Mouse (Mus musculus): ENCODE data around the gene Acacb. TPM values are rescaled to one million over a fixed set of nuclear protein-coding genes. Genes with fewer than 3 reads are reported as not detected.
A peak's percentile ranks its signal among the peaks of the same experiment; 100 is the strongest.

Gene Acacb
- polyA plus RNA-seq, 1 experiment from 2014 or later: 0.96 TPM

- no peak overlapping the region for H3K27ac ChIP-seq
- peak; percentile 74 for ATAC-seq
- H3K27me3 ChIP-seq: peaks cover 3% of the 10 kb centered on the region; the same call in 1 of the 2 replicates
- H3K4me1 ChIP-seq: 0 out of 2 replicates have a peak, but pooled peaks cover 3% of the 10 kb centered on the region
- 16% methylated on average over 14 of the region's 14 CpGs for WGBS
- 0 out of 2 replicates have a peak overlapping the region, but pooled peaks have one; percentile 43 for H3K9ac ChIP-seq
- H3K9me3 ChIP-seq (replicated peaks): no peaks in the 10 kb centered on the region
- H3K4me3 ChIP-seq: no peak overlapping the region
- H3K4me2 ChIP-seq: peak overlapping the region; percentile 45
- no peaks in the 10 kb centered on the region for H3K36me3 ChIP-seq (ENCODE audit: poor library complexity, severe bottlenecking)
These were observed 101.8 kb downstream of the Acacb start for GRCm38 (mm10) chr5:114248174-114248589.

GRCm38 (mm10) chr5:114259495-114259894 lies 113.2 kb downstream of the Acacb start:
- Histone ChIP-seq H3K27me3 (no peaks in the 10 kb centered on the region), H3K27ac (no peak overlapping the region), H3K36me3 (ENCODE audit: poor library complexity, severe bottlenecking) (no peaks in the 10 kb centered on the region), H3K4me3 (no peak overlapping the region), H3K9ac (no peak overlapping the region), H3K4me1 (0 out of 2 replicates have a peak, but pooled peaks cover 5% of the 10 kb centered on the region), H3K4me2 (no peak overlapping the region), H3K9me3 (replicated peaks) (no peaks in the 10 kb centered on the region)
- WGBS: 82% methylated on average over 10 of the region's 10 CpGs
- no peak for ATAC-seq

- H3K27me3 ChIP-seq: peaks cover 3% of the 10 kb centered on the region; the same call in 1 of the 2 replicates
- no peak for ATAC-seq
These were observed 115.2 kb downstream of the Acacb start for GRCm38 (mm10) chr5:114261494-114261893.

GRCm38 (mm10) chr5:114264030-114264459 lies 117.7 kb downstream of the Acacb start:
- Histone ChIP-seq H3K4me1 (peaks cover 14% of the 10 kb centered on the region; the same call in 1 of the 2 replicates), H3K4me3 (no peak overlapping the region), H3K4me2 (no peak overlapping the region), H3K9me3 (replicated peaks) (no peaks in the 10 kb centered on the region), H3K27ac (no peak overlapping the region), H3K9ac (no peak overlapping the region), H3K36me3 (ENCODE audit: poor library complexity, severe bottlenecking) (no peaks in the 10 kb centered on the region), H3K27me3 (peaks cover 21% of the 10 kb centered on the region)
- ATAC-seq: peak; percentile 59
- 63% methylated on average over 8 of the region's 8 CpGs for WGBS

More at GRCm38 (mm10) chr5:114261494-114261893, 115.2 kb downstream of the Acacb start:
- Histone ChIP-seq H3K9me3 (replicated peaks) (no peaks in the 10 kb centered on the region), H3K4me3 (no peak overlapping the region), H3K9ac (no peak overlapping the region), H3K4me1 (0 out of 2 replicates have a peak, but pooled peaks cover 5% of the 10 kb centered on the region), H3K36me3 (ENCODE audit: poor library complexity, severe bottlenecking) (no peaks in the 10 kb centered on the region), H3K4me2 (no peak overlapping the region), H3K27ac (no peak overlapping the region)

- Histone ChIP-seq H3K36me3 (ENCODE audit: poor library complexity, severe bottlenecking) (no peaks in the 10 kb centered on the region), H3K4me3 (no peak overlapping the region), H3K4me1 (peaks cover 18% of the 10 kb centered on the region; the same call in 1 of the 2 replicates), H3K9me3 (replicated peaks) (no peaks in the 10 kb centered on the region), H3K27ac (no peak overlapping the region), H3K9ac (no peak overlapping the region), H3K27me3 (peaks cover 28% of the 10 kb centered on the region), H3K4me2 (no peak overlapping the region)
- no peak for ATAC-seq
- 88% methylated on average over 8 of the region's 8 CpGs for WGBS
These were observed 118.5 kb downstream of the Acacb start for GRCm38 (mm10) chr5:114264791-114265190.

GRCm38 (mm10) chr5:114268646-114269045 lies 122.3 kb downstream of the Acacb start:
- Histone ChIP-seq H3K27me3 (peaks cover 67% of the 10 kb centered on the region), H3K4me2 (no peak overlapping the region), H3K9me3 (replicated peaks) (no peaks in the 10 kb centered on the region), H3K27ac (no peak overlapping the region), H3K36me3 (ENCODE audit: poor library complexity, severe bottlenecking) (no peaks in the 10 kb centered on the region), H3K4me3 (no peak overlapping the region), H3K9ac (no peak overlapping the region), H3K4me1 (peaks cover 26% of the 10 kb centered on the region)
- WGBS: 36% methylated on average over 7 of the region's 7 CpGs
- ATAC-seq: no peak

- no peak overlapping the region; the same call in 1 of the 2 replicates for H3K9ac ChIP-seq
- H3K36me3 ChIP-seq (ENCODE audit: poor library complexity, severe bottlenecking): no peaks in the 10 kb centered on the region
- peaks cover 29% of the 10 kb centered on the region for H3K4me1 ChIP-seq
- 66% methylated on average over 7 of the region's 7 CpGs for WGBS
- H3K4me2 ChIP-seq: no peak overlapping the region
- ATAC-seq: no peak
- no peaks in the 10 kb centered on the region for H3K9me3 ChIP-seq (replicated peaks)
- no peak overlapping the region for H3K27ac ChIP-seq
- H3K27me3 ChIP-seq: peaks cover 75% of the 10 kb centered on the region
- no peak overlapping the region for H3K4me3 ChIP-seq
These were observed 123.2 kb downstream of the Acacb start for GRCm38 (mm10) chr5:114269499-114269898.

- Histone ChIP-seq H3K9me3 (replicated peaks) (no peaks in the 10 kb centered on the region), H3K4me1 (peaks cover 30% of the 10 kb centered on the region), H3K4me3 (no peak overlapping the region), H3K27ac (no peak overlapping the region), H3K27me3 (peaks cover 77% of the 10 kb centered on the region), H3K4me2 (no peak overlapping the region), H3K36me3 (ENCODE audit: poor library complexity, severe bottlenecking) (no peaks in the 10 kb centered on the region), H3K9ac (no peak overlapping the region; the same call in 1 of the 2 replicates)
- no peak for ATAC-seq
- WGBS: 20% methylated on average over 12 of the region's 12 CpGs
These were observed 123.6 kb downstream of the Acacb start for GRCm38 (mm10) chr5:114269984-114270383.

- no peak for ATAC-seq
- peaks cover 36% of the 10 kb centered on the region for H3K4me1 ChIP-seq
These were observed 127.5 kb downstream of the Acacb start, which contains the start of gene Foxn4 for GRCm38 (mm10) chr5:114273693-114274402. TSS of gene Foxn4 (minus strand) at chr5:114273807.

GRCm38 (mm10) chr5:114275339-114275738 lies 129.0 kb downstream of the Acacb start:
- Histone ChIP-seq H3K27ac (no peak overlapping the region), H3K4me1 (peaks cover 40% of the 10 kb centered on the region), H3K9ac (no peak overlapping the region), H3K36me3 (ENCODE audit: poor library complexity, severe bottlenecking) (no peaks in the 10 kb centered on the region), H3K27me3 (peaks cover 90% of the 10 kb centered on the region), H3K4me2 (no peak overlapping the region), H3K4me3 (0 out of 2 replicates have a peak overlapping the region, but pooled peaks have one; percentile 4), H3K9me3 (replicated peaks) (no peaks in the 10 kb centered on the region)
- ATAC-seq: no peak
- WGBS: 4% methylated on average over 8 of the region's 8 CpGs

More at GRCm38 (mm10) chr5:114273693-114274402, 127.5 kb downstream of the Acacb start, which contains the start of gene Foxn4:
- Histone ChIP-seq H3K27me3 (peaks cover 99% of the 10 kb centered on the region), H3K9me3 (replicated peaks) (no peaks in the 10 kb centered on the region), H3K4me2 (peak within 1 kb of the TSS; percentile 62), H3K27ac (no peak within 1 kb of the TSS), H3K36me3 (ENCODE audit: poor library complexity, severe bottlenecking) (no peaks in the 10 kb centered on the region), H3K9ac (0 out of 2 replicates have a peak within 1 kb of the TSS, but pooled peaks have one; percentile 2), H3K4me3 (peak within 1 kb of the TSS; percentile 37)
- WGBS: under 1% methylated on average over 45 of the region's 56 CpGs

- H3K27ac ChIP-seq: no peak overlapping the region
- no peak for ATAC-seq
- no peaks in the 10 kb centered on the region for H3K36me3 ChIP-seq (ENCODE audit: poor library complexity, severe bottlenecking)
- no peaks in the 10 kb centered on the region for H3K9me3 ChIP-seq (replicated peaks)
- H3K9ac ChIP-seq: no peak overlapping the region
- H3K4me2 ChIP-seq: no peak overlapping the region
- 13% methylated on average over 16 of the region's 16 CpGs for WGBS
- no peak overlapping the region for H3K4me3 ChIP-seq
- H3K27me3 ChIP-seq: peaks cover 90% of the 10 kb centered on the region
- peaks cover 40% of the 10 kb centered on the region for H3K4me1 ChIP-seq
These were observed 129.7 kb downstream of the Acacb start for GRCm38 (mm10) chr5:114275991-114276390.

- H3K27ac ChIP-seq: no peak overlapping the region
- peak overlapping the region; percentile 17 for H3K4me2 ChIP-seq
- H3K9me3 ChIP-seq (replicated peaks): no peaks in the 10 kb centered on the region
- H3K4me1 ChIP-seq: peaks cover 26% of the 10 kb centered on the region
- no peak overlapping the region for H3K9ac ChIP-seq
- no peaks in the 10 kb centered on the region for H3K36me3 ChIP-seq (ENCODE audit: poor library complexity, severe bottlenecking)
- 15% methylated on average over 12 of the region's 12 CpGs for WGBS
- peaks cover 62% of the 10 kb centered on the region for H3K27me3 ChIP-seq
- ATAC-seq: 0 out of 2 replicates have a peak, but pooled peaks have one; percentile 38
- H3K4me3 ChIP-seq: no peak overlapping the region
These were observed 133.2 kb downstream of the Acacb start for GRCm38 (mm10) chr5:114279382-114280143.

All from forebrain, embryonic 13.5 days (tissue).